Mouse (Mus musculus) heart, embryonic 15.5 days (tissue): ENCODE data around the gene Ncdn. TPM values are rescaled to one million over a fixed set of nuclear protein-coding genes. Genes with fewer than 3 reads are reported as not detected.
A peak's percentile ranks its signal among the peaks of the same experiment; 100 is the strongest.

Experiments
- ATAC-seq: fragments of 200-750 bp; cut with Nextera tagmentation; replicated peaks from 2 replicates; pipeline ENCODE4 v1.8.0; 2017; ENCODE audit warnings: low read depth, moderate TSS enrichment; ENCODE audit not compliant: insufficient number of reproducible peaks, insufficient read depth, low FRiP score
- H3K27ac ChIP-seq: fragments of 300-500 bp; sonication (generic); 2 replicates; pipeline ENCODE4 v1.5.1; 2015; ENCODE audit warnings: mild to moderate bottlenecking, inconsistent platforms
- H3K27me3 ChIP-seq: fragments of 300-500 bp; sonication (generic); 2 replicates; pipeline ENCODE4 v1.6.1; 2015; ENCODE audit warnings: inconsistent platforms
- H3K36me3 ChIP-seq: fragments of 300-500 bp; sonication (generic); 2 replicates; pipeline ENCODE4 v1.6.1; 2015; ENCODE audit warnings: mild to moderate bottlenecking, inconsistent platforms
- H3K4me1 ChIP-seq: fragments of 300-500 bp; sonication (generic); replicated peaks from 2 replicates; pipeline ENCODE4 v1.6.1; 2015; ENCODE audit warnings: inconsistent platforms
- H3K4me2 ChIP-seq: fragments of 300-500 bp; sonication (generic); 2 replicates; pipeline ENCODE4 v1.6.1; 2015; ENCODE audit warnings: inconsistent platforms, mild to moderate bottlenecking, moderate library complexity
- H3K4me3 ChIP-seq: fragments of 300-500 bp; sonication (generic); 2 replicates; pipeline ENCODE4 v1.5.1; 2015; ENCODE audit warnings: mild to moderate bottlenecking, inconsistent platforms
- H3K9ac ChIP-seq: fragments of 300-500 bp; sonication (generic); 2 replicates; pipeline ENCODE4 v1.6.1; 2015; ENCODE audit warnings: mild to moderate bottlenecking, inconsistent platforms
- H3K9me3 ChIP-seq: fragments of 300-500 bp; sonication (generic); replicated peaks from 2 replicates; pipeline ENCODE4 v1.6.1; 2016; ENCODE audit warnings: inconsistent platforms
- WGBS: fragments of 180-500 bp; shearing (Covaris S2); methylation state at CpG from one replicate; pipeline ENCODE4 v1.1.7; 2015; ENCODE audit warnings: mixed read lengths; 5-methylcytosine and 5-hydroxymethylcytosine counted together
- polyA plus RNA-seq: library from polyadenylated mRNA; unstranded; fragments of >200 nt; fragmentation: Nextera tagmentation; extraction: Ambion mirVana; gene quantifications from 2 replicates; pipeline ENCODE4 v1.2.1, GENCODE M21; 2015

Gene Ncdn
- polyA plus RNA-seq, 1 experiment from 2014 or later: 18.6 TPM

DNA sequence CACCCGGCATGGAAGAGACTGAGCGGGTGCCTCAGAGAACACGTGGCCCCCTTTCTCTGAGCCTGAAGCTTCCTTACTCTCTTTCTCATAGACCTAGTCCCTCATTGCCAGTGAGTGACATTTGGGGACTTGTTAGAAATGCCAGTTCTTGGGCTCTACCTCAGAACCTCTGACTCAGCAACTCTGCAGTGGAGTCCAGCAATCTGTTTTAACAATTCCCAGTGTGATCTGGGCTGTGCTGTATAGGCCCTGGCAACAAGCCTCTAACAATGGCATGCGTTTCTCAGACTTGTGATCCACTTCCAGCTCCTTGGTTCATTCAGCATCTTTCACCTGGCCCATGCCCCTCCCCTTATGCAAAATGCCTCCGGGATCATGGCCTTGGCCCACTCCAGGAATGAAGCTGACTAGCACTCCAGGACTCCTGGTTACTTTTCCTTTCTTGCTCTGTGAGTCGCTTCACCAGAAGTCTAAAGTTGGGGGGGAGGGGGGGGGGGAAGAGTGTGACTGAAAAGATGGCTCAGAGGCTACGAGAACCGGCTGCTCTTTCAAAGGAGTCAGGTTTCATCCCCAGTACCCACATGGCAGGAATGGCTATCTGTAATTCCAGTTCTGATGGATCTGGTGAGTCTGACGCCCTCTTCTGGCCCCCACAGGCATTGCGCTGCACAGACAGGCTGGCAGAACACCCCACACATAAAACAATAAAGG lies 13.1 kb downstream of the Ncdn start:
- Histone ChIP-seq H3K4me1 (peaks cover 15% of the 10 kb centered on the region), H3K9ac (no peak overlapping the region), H3K27ac (no peak overlapping the region), H3K36me3 (peaks cover 11% of the 10 kb centered on the region; the same call in 1 of the 2 replicates), H3K4me2 (no peak overlapping the region), H3K9me3 (no peaks in the 10 kb centered on the region), H3K4me3 (no peak overlapping the region), H3K27me3 (peaks cover 40% of the 10 kb centered on the region)
- WGBS: 19% methylated on average over 10 of the region's 10 CpGs
- ATAC-seq: no peak

GRCm38 (mm10) chr4:126736001-126736414 lies 17.2 kb downstream of the Ncdn start, which contains the start of gene Tfap2e:
Gene Tfap2e, minus strand, starts transcription at chr4:126736240.
- Histone ChIP-seq H3K4me3 (peak within 1 kb of the TSS; percentile 48), H3K27ac (no peak within 1 kb of the TSS), H3K4me2 (peak within 1 kb of the TSS; percentile 59), H3K4me1 (peaks cover 29% of the 10 kb centered on the region), H3K9ac (0 out of 2 replicates have a peak within 1 kb of the TSS, but pooled peaks have one; percentile 22), H3K9me3 (no peaks in the 10 kb centered on the region), H3K36me3 (no peaks in the 10 kb centered on the region), H3K27me3 (peaks cover 82% of the 10 kb centered on the region)
- ATAC-seq: no peak
- WGBS: under 1% methylated on average over 32 of the region's 32 CpGs

DNA sequence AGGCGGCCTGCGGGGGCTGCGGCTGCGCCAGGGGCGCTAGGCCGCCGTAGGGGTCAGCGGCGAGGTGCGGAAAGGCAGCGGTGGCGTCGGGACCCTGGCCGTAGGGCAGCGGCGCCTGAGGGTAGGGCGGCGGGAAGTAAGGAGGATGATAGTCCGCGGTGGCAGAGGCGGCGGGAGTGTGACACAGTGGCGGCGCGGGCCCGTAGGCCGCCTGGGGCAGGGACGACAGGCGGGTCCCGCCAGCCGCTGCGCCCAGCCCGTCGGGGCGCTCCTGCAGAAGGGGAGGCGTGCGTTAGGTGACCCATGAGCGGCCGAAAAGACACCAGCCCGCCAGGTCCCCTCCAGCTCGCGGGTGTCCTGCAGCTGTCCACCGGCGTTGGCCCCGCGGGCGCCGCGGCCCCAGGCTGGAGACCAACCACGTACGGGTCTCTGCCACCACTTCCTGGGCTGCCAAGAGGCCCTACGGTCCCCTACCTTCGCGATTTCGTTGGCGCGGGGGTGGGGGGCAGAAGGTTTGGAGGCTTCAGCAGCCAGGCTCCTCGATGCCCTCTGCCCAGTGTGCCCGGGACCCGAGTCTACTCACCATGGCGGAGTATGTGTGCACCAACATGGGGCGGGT lies 17.7 kb downstream of the Ncdn start:
- 0 out of 2 replicates have a peak overlapping the region, but pooled peaks have one; percentile 22 for H3K9ac ChIP-seq

GRCm38 (mm10) chr4:126734700-126735381 lies 18.4 kb downstream of the Ncdn start:
- H3K27me3 ChIP-seq: peaks cover 93% of the 10 kb centered on the region
- no peak overlapping the region for H3K27ac ChIP-seq
- H3K4me1 ChIP-seq: peaks cover 29% of the 10 kb centered on the region
- peak overlapping the region; percentile 48 for H3K4me3 ChIP-seq
- no peak for ATAC-seq
- 0 out of 2 replicates have a peak overlapping the region, but pooled peaks have one; percentile 22 for H3K9ac ChIP-seq
- H3K9me3 ChIP-seq: no peaks in the 10 kb centered on the region
- H3K4me2 ChIP-seq: peak overlapping the region; percentile 59
- no peaks in the 10 kb centered on the region for H3K36me3 ChIP-seq
- 3% methylated on average over 51 of the region's 51 CpGs for WGBS

More for the DNA sequence above, 17.7 kb downstream of the Ncdn start:
- Histone ChIP-seq H3K9me3 (no peaks in the 10 kb centered on the region), H3K27me3 (peaks cover 87% of the 10 kb centered on the region), H3K4me3 (peak overlapping the region; percentile 48), H3K27ac (no peak overlapping the region), H3K4me1 (peaks cover 29% of the 10 kb centered on the region), H3K36me3 (no peaks in the 10 kb centered on the region), H3K4me2 (peak overlapping the region; percentile 59)
- WGBS: 2% methylated on average over 62 of the region's 62 CpGs
- ATAC-seq: 0 out of 2 replicates have a peak, but pooled peaks have one; percentile 43

DNA sequence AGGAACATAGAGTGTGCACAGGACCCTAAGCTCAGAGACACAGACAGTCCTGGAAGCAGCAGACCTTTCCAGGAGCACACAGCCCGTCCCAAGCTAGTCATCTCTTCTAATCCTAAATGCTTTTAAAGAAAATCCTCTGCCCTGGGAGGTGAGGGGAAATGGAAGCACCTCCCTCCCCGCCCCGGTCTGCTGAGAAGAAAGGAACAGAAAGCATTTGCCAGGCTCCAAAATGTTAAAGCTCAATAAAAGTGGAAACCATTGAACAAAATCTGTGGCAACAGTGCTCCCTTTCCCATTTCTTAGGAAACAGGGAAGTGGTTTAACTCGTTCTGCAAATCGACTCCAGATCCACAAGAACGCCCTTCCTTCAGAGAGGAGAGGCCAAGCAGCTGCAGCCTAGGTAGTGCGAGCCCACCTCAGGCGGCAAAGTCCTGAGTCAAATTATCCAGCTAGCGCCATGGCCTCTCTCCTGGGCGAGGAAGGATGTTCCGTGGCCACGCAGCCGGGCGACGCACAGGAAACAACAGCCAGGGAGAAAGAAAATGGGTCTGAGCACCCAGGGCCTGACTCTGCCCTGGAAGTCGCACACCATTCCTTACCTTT lies 19.1 kb downstream of the Ncdn start:
- ATAC-seq: no peak
- Histone ChIP-seq H3K36me3 (no peaks in the 10 kb centered on the region), H3K4me3 (peak overlapping the region; percentile 48; the same call in 1 of the 2 replicates)

GRCm38 (mm10) chr4:126732531-126733380 lies 20.5 kb downstream of the Ncdn start:
- ATAC-seq: no peak
- WGBS: 3% methylated on average over 26 of the region's 26 CpGs
- no peak overlapping the region for H3K27ac ChIP-seq
- peak overlapping the region; percentile 30; the same call in 1 of the 2 replicates for H3K4me2 ChIP-seq
- no peak overlapping the region for H3K9ac ChIP-seq
- H3K4me1 ChIP-seq: peaks cover 29% of the 10 kb centered on the region
- H3K4me3 ChIP-seq: peak overlapping the region; percentile 7
- H3K9me3 ChIP-seq: no peaks in the 10 kb centered on the region
- H3K27me3 ChIP-seq: peaks cover 93% of the 10 kb centered on the region
- H3K36me3 ChIP-seq: no peaks in the 10 kb centered on the region

More for the DNA sequence above, 19.1 kb downstream of the Ncdn start:
- no peaks in the 10 kb centered on the region for H3K9me3 ChIP-seq
- WGBS: 4% methylated on average over 16 of the region's 16 CpGs
- no peak overlapping the region for H3K4me2 ChIP-seq
- peaks cover 100% of the 10 kb centered on the region for H3K27me3 ChIP-seq
- H3K27ac ChIP-seq: no peak overlapping the region
- H3K4me1 ChIP-seq: peaks cover 29% of the 10 kb centered on the region
- H3K9ac ChIP-seq: no peak overlapping the region

DNA sequence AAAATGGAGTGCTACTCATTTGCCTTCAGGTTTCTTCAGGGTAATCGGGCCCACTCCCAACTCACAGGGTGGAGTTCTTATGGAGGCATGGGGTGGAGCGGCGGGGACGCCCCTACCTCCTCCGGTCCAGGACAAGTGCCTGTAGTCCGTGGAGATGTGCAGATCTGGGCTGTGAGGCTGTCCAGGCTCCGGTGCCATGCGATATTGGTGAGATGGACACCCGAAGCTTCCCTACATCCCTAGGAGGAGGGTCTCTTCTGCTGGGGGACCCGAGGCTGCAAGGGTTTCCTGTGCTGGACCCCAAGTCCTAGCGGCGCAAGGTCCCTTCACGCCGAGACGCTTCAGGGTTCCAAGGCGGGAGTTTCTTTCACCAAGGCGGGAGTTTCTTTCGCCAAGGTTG lies 21.1 kb downstream of the Ncdn start:
- H3K27me3 ChIP-seq: peaks cover 87% of the 10 kb centered on the region
- no peaks in the 10 kb centered on the region for H3K9me3 ChIP-seq
- ATAC-seq: no peak
- no peak overlapping the region for H3K27ac ChIP-seq
- H3K9ac ChIP-seq: no peak overlapping the region
- peaks cover 29% of the 10 kb centered on the region for H3K4me1 ChIP-seq
- no peaks in the 10 kb centered on the region for H3K36me3 ChIP-seq
- peak overlapping the region; percentile 7 for H3K4me3 ChIP-seq
- H3K4me2 ChIP-seq: peak overlapping the region; percentile 30; the same call in 1 of the 2 replicates
- WGBS: 2% methylated on average over 18 of the region's 18 CpGs

GRCm38 (mm10) chr4:126707439-126707826 lies 45.8 kb downstream of the Ncdn start:
- no peak overlapping the region for H3K9ac ChIP-seq
- 87% methylated on average over 5 of the region's 5 CpGs for WGBS
- H3K27me3 ChIP-seq: no peaks in the 10 kb centered on the region
- H3K4me2 ChIP-seq: no peak overlapping the region
- no peaks in the 10 kb centered on the region for H3K9me3 ChIP-seq
- no peak overlapping the region for H3K4me3 ChIP-seq
- H3K27ac ChIP-seq: no peak overlapping the region
- H3K4me1 ChIP-seq: no peaks in the 10 kb centered on the region
- ATAC-seq: no peak
- H3K36me3 ChIP-seq: peaks cover 69% of the 10 kb centered on the region

- Histone ChIP-seq H3K9me3 (no peaks in the 10 kb centered on the region), H3K27me3 (no peaks in the 10 kb centered on the region), H3K4me3 (no peak overlapping the region), H3K27ac (no peak overlapping the region), H3K4me2 (no peak overlapping the region), H3K4me1 (no peaks in the 10 kb centered on the region), H3K36me3 (peaks cover 70% of the 10 kb centered on the region), H3K9ac (no peak overlapping the region)
- WGBS: 79% methylated on average over 12 of the region's 12 CpGs
- no peak for ATAC-seq
Measured at GRCm38 (mm10) chr4:126706630-126707438, 46.4 kb downstream of the Ncdn start.

DNA sequence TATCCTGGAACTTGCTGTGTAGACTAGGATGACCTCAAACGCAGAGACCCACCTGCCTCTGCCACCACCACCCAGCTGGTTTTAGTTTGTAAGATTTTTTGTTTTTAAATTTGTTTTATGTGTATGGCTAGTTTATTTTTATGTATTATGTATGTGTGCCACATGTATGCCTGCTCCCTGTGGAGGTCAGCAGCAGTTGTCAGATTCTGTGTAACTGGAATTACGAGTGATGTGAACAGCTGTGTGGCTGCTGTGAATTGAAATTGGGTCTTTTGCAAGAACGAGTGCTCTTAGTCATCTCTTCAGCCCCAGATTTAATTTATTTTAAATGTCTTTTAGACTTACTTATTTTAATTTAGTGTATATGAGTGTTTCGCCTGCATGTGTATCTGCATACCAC lies 56.3 kb downstream of the Ncdn start:
- Histone ChIP-seq H3K4me3 (no peak overlapping the region), H3K9ac (no peak overlapping the region), H3K36me3 (peaks cover 18% of the 10 kb centered on the region), H3K27me3 (no peaks in the 10 kb centered on the region), H3K4me1 (no peaks in the 10 kb centered on the region), H3K27ac (no peak overlapping the region), H3K4me2 (no peak overlapping the region), H3K9me3 (no peaks in the 10 kb centered on the region)
- 92% methylated on average over 4 of the region's 4 CpGs for WGBS
- no peak for ATAC-seq
